Mouse (Mus musculus): ENCODE results near the gene Wdr31.
A peak's percentile ranks its signal among the peaks of the same experiment; 100 is the strongest.

Gene Wdr31

GRCm38 (mm10) chr4:62439793-62440192, 30.9 kb downstream of the Wdr31 start:
- DNase-seq (ENCODE audit: low spot score in 2 of 2), result no peak

- DNase-seq (ENCODE audit: low spot score in 2 of 2), result no peak
Observed at GRCm38 (mm10) chr4:62437871-62438270, 32.8 kb downstream of the Wdr31 start.

GRCm38 (mm10) chr4:62437256-62437778, 33.4 kb downstream of the Wdr31 start:
- no peak for DNase-seq (ENCODE audit: low spot score in 2 of 2)

- no peak for DNase-seq (ENCODE audit: low spot score in 2 of 2)
Observed at GRCm38 (mm10) chr4:62435081-62435480, 35.6 kb downstream of the Wdr31 start, which contains the start of gene Rnf183. Gene Rnf183 (minus strand): TSS chr4:62435252.

- DNase-seq (ENCODE audit: low spot score in 2 of 2), result no peak
Observed at GRCm38 (mm10) chr4:62433939-62434870, 36.5 kb downstream of the Wdr31 start.

GRCm38 (mm10) chr4:62431522-62431921, 39.2 kb downstream of the Wdr31 start:
- DNase-seq (ENCODE audit: low spot score in 2 of 2), result no peak

- DNase-seq (ENCODE audit: low spot score in 2 of 2), result no peak
Observed at GRCm38 (mm10) chr4:62430678-62431077, 40.0 kb downstream of the Wdr31 start.

GRCm38 (mm10) chr4:62429616-62430015, 41.1 kb downstream of the Wdr31 start:
- no peak for DNase-seq (ENCODE audit: low spot score in 2 of 2)

GRCm38 (mm10) chr4:62427978-62428758, 42.5 kb downstream of the Wdr31 start:
- no peak for DNase-seq (ENCODE audit: low spot score in 2 of 2)

GRCm38 (mm10) chr4:62425891-62426290, 44.8 kb downstream of the Wdr31 start:
- no peak for DNase-seq (ENCODE audit: low spot score in 2 of 2)

GRCm38 (mm10) chr4:62419091-62419490, 51.6 kb downstream of the Wdr31 start:
- no peak for DNase-seq (ENCODE audit: low spot score in 2 of 2)

- DNase-seq (ENCODE audit: low spot score in 2 of 2), result peak in 1 of 2 experiments; percentile 14
Observed at GRCm38 (mm10) chr4:62418448-62418847, 52.2 kb downstream of the Wdr31 start.

- no peak for DNase-seq (ENCODE audit: low spot score in 2 of 2)
Observed at GRCm38 (mm10) chr4:62411606-62412005, 59.1 kb downstream of the Wdr31 start.

- DNase-seq (ENCODE audit: low spot score in 2 of 2), result no peak
Observed at GRCm38 (mm10) chr4:62410325-62410724, 60.4 kb downstream of the Wdr31 start.

- no peak for DNase-seq (ENCODE audit: low spot score in 2 of 2)
Observed at GRCm38 (mm10) chr4:62409615-62410014, 61.1 kb downstream of the Wdr31 start.

- DNase-seq (ENCODE audit: low spot score in 2 of 2), result peak; percentile 99 to 100
Observed at GRCm38 (mm10) chr4:62408601-62409282, 62.0 kb downstream of the Wdr31 start, which contains the start of the genes Cdc26 and Prpf4. Gene Cdc26 (minus strand): TSS chr4:62408642. Gene Prpf4 (plus strand): TSS chr4:62408797.

- peak; percentile 59 to 81 for DNase-seq (ENCODE audit: low spot score in 2 of 2)
Observed at GRCm38 (mm10) chr4:62407730-62408582, 62.7 kb downstream of the Wdr31 start.

GRCm38 (mm10) chr4:62406133-62406532, 64.6 kb downstream of the Wdr31 start:
- DNase-seq (ENCODE audit: low spot score in 2 of 2), result no peak

GRCm38 (mm10) chr4:62398956-62399355, 71.7 kb downstream of the Wdr31 start:
- peak in 1 of 2 experiments; percentile 21 for DNase-seq (ENCODE audit: low spot score in 2 of 2)
